Mouse (Mus musculus): ENCODE data around the gene Gm28729. TPM values are rescaled to one million over a fixed set of nuclear protein-coding genes. Genes with fewer than 3 reads are reported as not detected.

Gene Gm28729
- total RNA-seq, 1 experiment from 2014 or later, result not detected

DNA sequence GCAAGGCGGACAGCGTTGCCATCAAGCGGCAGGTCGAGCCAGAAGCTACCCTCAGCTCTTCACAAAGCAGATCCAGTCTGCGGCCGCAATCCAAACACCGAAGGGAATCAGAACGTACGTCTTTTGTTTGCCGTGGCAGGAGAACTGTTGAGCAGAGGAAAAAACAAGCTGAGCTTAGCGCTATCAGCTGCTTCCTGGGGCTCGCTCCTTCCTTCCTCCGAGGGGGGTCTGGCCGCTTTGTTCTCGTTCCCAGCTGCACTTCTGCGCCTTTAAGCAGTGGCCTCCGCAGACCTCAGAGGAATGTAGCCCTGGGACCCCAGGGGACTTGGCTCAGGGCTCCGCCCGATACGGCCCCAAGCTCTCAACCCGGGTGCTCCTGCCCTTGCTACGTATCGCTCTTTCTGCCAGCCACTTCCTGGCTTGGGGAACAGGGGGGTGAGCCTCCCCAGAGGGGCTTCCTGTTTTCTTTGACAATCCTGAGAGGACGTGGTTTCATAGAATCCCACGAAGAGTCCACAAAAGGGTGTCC is 87.2 kb downstream of the Gm28729 start:
- ATAC-seq (replicated peaks in 1 of 2; ENCODE audit: insufficient read depth in 1 of 2, low FRiP score in 2 of 2, low TSS enrichment in 1 of 2, low read depth in 1 of 2, poor library complexity in 2 of 2, severe bottlenecking in 2 of 2), result peak; percentile 87

DNA sequence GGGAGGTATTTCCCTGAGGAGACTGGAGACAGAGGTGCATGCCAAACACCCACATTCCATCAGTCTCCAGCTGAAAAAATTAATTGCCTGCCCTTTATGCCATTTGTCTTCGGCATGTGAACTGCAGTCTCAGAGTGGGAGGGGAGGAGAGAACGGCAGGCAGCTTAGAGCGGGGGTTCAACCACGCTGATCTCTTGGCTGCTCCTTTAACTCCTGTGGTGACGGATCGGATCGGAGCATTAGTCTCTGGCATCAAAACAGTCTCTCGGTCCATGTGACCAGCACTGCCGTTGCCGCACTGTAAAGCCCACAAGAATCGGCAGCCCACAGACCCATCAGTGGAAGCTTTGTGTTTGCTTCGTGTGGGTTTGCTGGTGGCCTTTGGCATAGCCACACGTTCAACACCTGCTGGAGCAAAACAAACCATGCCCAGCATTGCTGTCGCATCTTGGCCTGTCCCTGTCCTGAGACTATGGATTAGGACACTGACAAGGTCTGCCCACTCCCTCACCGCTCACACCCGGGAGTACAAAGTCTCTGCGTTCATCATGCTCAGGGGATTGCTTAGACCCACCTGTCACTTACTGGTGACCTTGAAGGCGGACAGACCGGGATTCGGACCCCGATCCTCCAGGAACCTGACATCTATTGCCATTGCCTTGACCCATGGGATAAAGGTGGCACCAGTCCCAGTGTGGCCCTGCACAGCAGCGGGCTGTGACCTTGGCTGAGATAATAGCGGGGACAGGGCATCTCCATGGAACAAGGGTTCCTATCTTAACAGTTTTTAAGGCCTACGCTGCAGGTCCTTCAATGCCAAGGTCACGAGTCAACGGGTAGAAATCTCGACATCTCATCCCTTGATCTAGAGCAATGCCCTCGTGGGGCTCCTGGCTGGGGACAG is 87.9 kb downstream of the Gm28729 start:
- ATAC-seq (replicated peaks in 1 of 2; ENCODE audit: insufficient read depth in 1 of 2, low FRiP score in 2 of 2, low TSS enrichment in 1 of 2, low read depth in 1 of 2, poor library complexity in 2 of 2, severe bottlenecking in 2 of 2), result peak in 1 of 2 experiments; percentile 40; a peak in 1 of 4 replicates

Other genes with a start within 250 kb of the Gm28729 start
- 100 and 146 TPM in 2 replicates for gene Atp1b3, start 160.8 kb downstream of the Gm28729 start, total RNA-seq (2017)
- gene Rnf7, start 46.6 kb downstream of the Gm28729 start, total RNA-seq (2017), result 52.5 and 56.7 TPM in 2 replicates
- 12.4 and 20.4 TPM in 2 replicates for gene Rasa2, start 106.4 kb upstream of the Gm28729 start, total RNA-seq (2017)
- gene Zbtb38, start 227.6 kb upstream of the Gm28729 start, total RNA-seq (2017), result 50.5 and 62.1 TPM in 2 replicates

Measured in hematopoietic stem cell, adult 5-6 weeks (primary cell).